Comparison of ENCODE assay signal across 22 mouse cellular contexts in the genomic region with DNA sequence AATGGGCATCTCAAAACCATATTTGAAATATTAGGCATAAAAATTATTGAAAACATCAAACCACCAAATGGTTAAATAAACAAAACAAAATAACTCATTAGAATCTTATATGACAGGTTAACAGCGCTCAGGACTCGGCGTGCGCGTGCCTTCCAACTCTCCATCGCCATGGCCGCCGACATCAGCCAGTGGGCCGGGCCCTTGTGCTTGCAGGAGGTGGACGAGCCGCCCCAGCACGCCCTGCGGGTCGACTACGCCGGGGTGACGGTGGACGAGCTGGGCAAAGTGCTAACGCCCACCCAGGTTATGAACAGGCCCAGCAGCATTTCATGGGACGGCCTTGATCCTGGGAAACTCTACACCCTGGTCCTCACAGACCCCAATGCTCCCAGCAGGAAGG. TPM values are rescaled to one million over a fixed set of nuclear protein-coding genes. Genes with fewer than 3 reads are reported as not detected.
"Had no signal": no experiment of that assay in that cellular context is flagged by ENCODE, and none has a peak within 500 bp of the region (broad histone marks: within the 10 kb centered on the region; RNA-seq: fewer than 3 reads in every experiment).

No protein-coding gene starts in this region.

RNA-seq across cellular contexts. Expression of a gene that starts 43.9 kb away (rescaled TPM):
- total RNA-seq: layer of hippocampus, adult 2 months; layer of hippocampus, postnatal 25 days; left cerebral cortex, adult 18-20 months; left cerebral cortex, postnatal 25 days had no signal
- polyA plus RNA-seq: kidney, adult 2 months; kidney, embryonic 14.5 days; kidney, postnatal 0 days; large intestine, adult 2 months; limb, embryonic 10.5 days; limb, embryonic 13.5 days; liver, embryonic 12.5 days; liver, embryonic 16.5 days; lung, adult 2 months; lung, postnatal 0 days; macrophage; midbrain, embryonic 12.5 days; midbrain, embryonic 15.5 days; myocyte; neural tube, embryonic 13.5 days; small intestine, adult 2 months; spleen, adult 2 months; urinary bladder, adult 2 months had no signal
